Mouse (Mus musculus) ES-Bruce4 (cell line): ENCODE measurements around the gene Ppm1h.

ENCODE experiments used
- CTCF ChIP-seq: IDR thresholded peaks from one replicate; pipeline ENCODE4 v1.8.1; 2011; ENCODE audit warnings: low read depth, low read length
- EP300 ChIP-seq: IDR thresholded peaks from 2 replicates; pipeline ENCODE4 v1.6.1; 2011; ENCODE audit warnings: low read depth, low read length; ENCODE audit not compliant: insufficient read depth

GRCm38 (mm10) chr10:122823642-122824041 lies 145.1 kb downstream of the Ppm1h start:
- TF ChIP-seq CTCF, result no peak
- TF ChIP-seq EP300, result no peak
